Mouse (Mus musculus): ENCODE results near the gene Mgme1. TPM values are rescaled to one million over a fixed set of nuclear protein-coding genes. Genes with fewer than 3 reads are reported as not detected.
A peak's percentile ranks its signal among the peaks of the same experiment; 100 is the strongest.

The Mgme1 gene
- polyA plus RNA-seq, 1 experiment from 2014 or later = 10.5 TPM

GRCm38 (mm10) chr2:144324218-144324617 lies 53.8 kb downstream of the Mgme1 start:
- 79% methylated on average over 3 of the region's 3 CpGs for WGBS
- H3K9me3 ChIP-seq (ENCODE audit: control insufficient read depth, low read length) = no peaks in the 10 kb centered on the region
- no peak overlapping the region for H3K27ac ChIP-seq
- H3K36me3 ChIP-seq (replicated peaks; ENCODE audit: control insufficient read depth, insufficient read depth) = no peaks in the 10 kb centered on the region
- no peaks in the 10 kb centered on the region for H3K4me1 ChIP-seq (replicated peaks; ENCODE audit: control insufficient read depth, insufficient read depth, low read length)
- H3K4me3 ChIP-seq (replicated peaks; ENCODE audit: low read length) = no peak overlapping the region
- peaks cover 23% of the 10 kb centered on the region for H3K27me3 ChIP-seq (ENCODE audit: control insufficient read depth, insufficient read depth, low read length)
- DNase-seq (ENCODE audit: low spot score) = no peak
- ATAC-seq (ENCODE audit: low FRiP score) = no peak
- no peak overlapping the region for H3K9ac ChIP-seq
- H3K4me2 ChIP-seq (replicated peaks) = no peak overlapping the region

GRCm38 (mm10) chr2:144329451-144329850 lies 59.0 kb downstream of the Mgme1 start:
- ATAC-seq (ENCODE audit: low FRiP score) (no peak), DNase-seq (ENCODE audit: low spot score) (no peak)
- Histone ChIP-seq H3K27ac (no peak overlapping the region), H3K9me3 (ENCODE audit: control insufficient read depth, low read length) (no peaks in the 10 kb centered on the region), H3K27me3 (ENCODE audit: control insufficient read depth, insufficient read depth, low read length) (peaks cover 76% of the 10 kb centered on the region), H3K9ac (no peak overlapping the region), H3K4me2 (replicated peaks) (no peak overlapping the region), H3K4me1 (replicated peaks; ENCODE audit: control insufficient read depth, insufficient read depth, low read length) (peaks cover 26% of the 10 kb centered on the region), H3K4me3 (replicated peaks; ENCODE audit: low read length) (no peak overlapping the region), H3K36me3 (replicated peaks; ENCODE audit: control insufficient read depth, insufficient read depth) (no peaks in the 10 kb centered on the region)
- 2% methylated on average over 7 of the region's 10 CpGs for WGBS

GRCm38 (mm10) chr2:144329937-144330336 lies 59.5 kb downstream of the Mgme1 start:
- WGBS = 5% methylated on average over 9 of the region's 10 CpGs
- Histone ChIP-seq H3K4me2 (replicated peaks) (peak overlapping the region; percentile 95; the same call in 1 of the 2 replicates), H3K27ac (no peak overlapping the region), H3K4me3 (replicated peaks; ENCODE audit: low read length) (peak overlapping the region; percentile 48; the same call in 1 of the 2 replicates), H3K9me3 (ENCODE audit: control insufficient read depth, low read length) (no peaks in the 10 kb centered on the region), H3K27me3 (ENCODE audit: control insufficient read depth, insufficient read depth, low read length) (peaks cover 80% of the 10 kb centered on the region), H3K36me3 (replicated peaks; ENCODE audit: control insufficient read depth, insufficient read depth) (no peaks in the 10 kb centered on the region), H3K9ac (no peak overlapping the region), H3K4me1 (replicated peaks; ENCODE audit: control insufficient read depth, insufficient read depth, low read length) (peaks cover 26% of the 10 kb centered on the region)
- DNase-seq (ENCODE audit: low spot score) (no peak), ATAC-seq (ENCODE audit: low FRiP score) (no peak)

GRCm38 (mm10) chr2:144330352-144330959 lies 60.0 kb downstream of the Mgme1 start:
- H3K36me3 ChIP-seq (replicated peaks; ENCODE audit: control insufficient read depth, insufficient read depth) = no peaks in the 10 kb centered on the region
- H3K27ac ChIP-seq = no peak overlapping the region
- DNase-seq (ENCODE audit: low spot score) (no peak), ATAC-seq (ENCODE audit: low FRiP score) (no peak)
- H3K4me2 ChIP-seq (replicated peaks) = peak overlapping the region; percentile 95
- peaks cover 86% of the 10 kb centered on the region for H3K27me3 ChIP-seq (ENCODE audit: control insufficient read depth, insufficient read depth, low read length)
- H3K9me3 ChIP-seq (ENCODE audit: control insufficient read depth, low read length) = 0 out of 2 replicates have a peak, but pooled peaks cover 3% of the 10 kb centered on the region
- H3K4me1 ChIP-seq (replicated peaks; ENCODE audit: control insufficient read depth, insufficient read depth, low read length) = peaks cover 26% of the 10 kb centered on the region
- under 1% methylated on average over 30 of the region's 41 CpGs for WGBS
- H3K9ac ChIP-seq = peak overlapping the region; percentile 48
- H3K4me3 ChIP-seq (replicated peaks; ENCODE audit: low read length) = peak overlapping the region; percentile 48

Other genes with a start within 250 kb of the Mgme1 start
- not detected in 2 replicates for gene Banf2, start 237.6 kb upstream of the Mgme1 start, polyA plus RNA-seq (2014; fragmentation: Nextera tagmentation; extraction: Ambion mirVana)
- 73.0 and 75.9 TPM in 2 replicates for gene Snx5, start 243 bp downstream of the Mgme1 start, polyA plus RNA-seq (2014; fragmentation: Nextera tagmentation; extraction: Ambion mirVana)
- gene Ovol2, start 61.5 kb downstream of the Mgme1 start, polyA plus RNA-seq (2014; fragmentation: Nextera tagmentation; extraction: Ambion mirVana) = not detected in 2 replicates
- 22.4 and 23.3 TPM in 2 replicates for gene Kat14, start 98.3 kb downstream of the Mgme1 start, polyA plus RNA-seq (2014; fragmentation: Nextera tagmentation; extraction: Ambion mirVana)
- gene Pet117, start 98.3 kb downstream of the Mgme1 start, polyA plus RNA-seq (2014; fragmentation: Nextera tagmentation; extraction: Ambion mirVana) = 0.53 and 3.0 TPM in 2 replicates